Mouse (Mus musculus): ENCODE measurements around the gene Hist2h2ab.
A peak's percentile ranks its signal among the peaks of the same experiment; 100 is the strongest.
"Not testable (repeated sequence)": the region's sequence is repeated elsewhere in the genome, so short reads cannot be mapped to it uniquely, and the experiment has no call there.

The Hist2h2ab gene

GRCm38 (mm10) chr3:96197129-96197749 lies 22.4 kb upstream of the Hist2h2ab start:
- DNase-seq (ENCODE audit: low read depth, low spot score) = peak; percentile 91

GRCm38 (mm10) chr3:96198181-96198580 lies 21.5 kb upstream of the Hist2h2ab start:
- DNase-seq (ENCODE audit: low read depth, low spot score) = peak; percentile 85

- DNase-seq (ENCODE audit: low read depth, low spot score) = not testable (repeated sequence)
These were observed 20.9 kb upstream of the Hist2h2ab start for GRCm38 (mm10) chr3:96198601-96199251.

GRCm38 (mm10) chr3:96199731-96200130 lies 19.9 kb upstream of the Hist2h2ab start:
- DNase-seq (ENCODE audit: low read depth, low spot score) = peak; percentile 19

GRCm38 (mm10) chr3:96207819-96208218 lies 11.8 kb upstream of the Hist2h2ab start:
- peak; percentile 22 for DNase-seq (ENCODE audit: low read depth, low spot score)

GRCm38 (mm10) chr3:96209242-96209641 lies 10.4 kb upstream of the Hist2h2ab start:
- DNase-seq (ENCODE audit: low read depth, low spot score) = no peak

- DNase-seq (ENCODE audit: low read depth, low spot score) = peak; percentile 69
These were observed 449 bp upstream of the Hist2h2ab start for GRCm38 (mm10) chr3:96219191-96219641.

- peak; percentile 67 for DNase-seq (ENCODE audit: low read depth, low spot score)
These were observed 583 bp downstream of the Hist2h2ab start for GRCm38 (mm10) chr3:96220131-96220764.

GRCm38 (mm10) chr3:96220765-96221639 lies 1.3 kb downstream of the Hist2h2ab start, which contains the start of the genes Hist2h2ac and Hist2h2be:
TSS of gene Hist2h2ac (minus strand) at chr3:96220880.
TSS of gene Hist2h2be (plus strand) at chr3:96221119.
- peak; percentile 91 for DNase-seq (ENCODE audit: low read depth, low spot score)

- DNase-seq (ENCODE audit: low read depth, low spot score) = no peak
These were observed 2.0 kb downstream of the Hist2h2ab start for GRCm38 (mm10) chr3:96221640-96222038.

GRCm38 (mm10) chr3:96222774-96223173 lies 3.1 kb downstream of the Hist2h2ab start:
- DNase-seq (ENCODE audit: low read depth, low spot score) = no peak

GRCm38 (mm10) chr3:96225421-96225820 lies 5.8 kb downstream of the Hist2h2ab start:
- DNase-seq (ENCODE audit: low read depth, low spot score) = no peak

GRCm38 (mm10) chr3:96226695-96227648 lies 7.3 kb downstream of the Hist2h2ab start:
- no peak for DNase-seq (ENCODE audit: low read depth, low spot score)

- DNase-seq (ENCODE audit: low read depth, low spot score) = no peak
These were observed 9.2 kb downstream of the Hist2h2ab start for GRCm38 (mm10) chr3:96228828-96229227.

GRCm38 (mm10) chr3:96230404-96230803 lies 10.7 kb downstream of the Hist2h2ab start:
- DNase-seq (ENCODE audit: low read depth, low spot score) = no peak

GRCm38 (mm10) chr3:96230910-96231757 lies 11.5 kb downstream of the Hist2h2ab start:
- DNase-seq (ENCODE audit: low read depth, low spot score) = no peak

GRCm38 (mm10) chr3:96231758-96232120 lies 12.1 kb downstream of the Hist2h2ab start:
- DNase-seq (ENCODE audit: low read depth, low spot score) = no peak

- DNase-seq (ENCODE audit: low read depth, low spot score) = peak; percentile 61
These were observed 15.2 kb downstream of the Hist2h2ab start for GRCm38 (mm10) chr3:96234914-96235313.

- DNase-seq (ENCODE audit: low read depth, low spot score) = no peak
These were observed 16.2 kb downstream of the Hist2h2ab start for GRCm38 (mm10) chr3:96235836-96236235.
